Mouse (Mus musculus): ENCODE measurements around the gene Gaa. TPM values are rescaled to one million over a fixed set of nuclear protein-coding genes. Genes with fewer than 3 reads are reported as not detected.
A peak's percentile ranks its signal among the peaks of the same experiment; 100 is the strongest.

Gaa gene
- polyA plus RNA-seq, 1 experiment from 2014 or later, result 30.8 TPM

DNA sequence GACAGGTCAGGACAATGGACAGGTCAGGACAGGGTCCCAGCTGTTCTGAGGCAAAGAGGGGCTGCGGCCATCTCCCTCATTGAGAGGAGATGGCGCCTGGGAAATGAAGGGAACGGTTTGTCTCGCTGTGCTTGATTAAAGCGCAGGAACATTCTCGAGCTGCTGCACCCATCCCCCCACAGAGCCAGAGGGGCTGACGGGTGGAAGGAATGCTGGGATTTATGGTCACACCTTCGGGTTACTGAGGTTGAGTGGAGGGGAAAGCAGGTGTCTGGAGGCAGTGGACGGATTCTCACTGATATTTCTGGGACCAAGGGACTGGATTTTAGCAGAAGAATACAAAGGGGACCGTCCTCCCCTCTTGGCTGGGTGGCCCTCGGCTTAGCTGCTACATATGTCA lies 40.2 kb downstream of the Gaa start:
- no peaks in the 10 kb centered on the region for H3K36me3 ChIP-seq (ENCODE audit: control insufficient read depth, insufficient read depth)
- no peak for ATAC-seq (ENCODE audit: low read depth)
- H3K27me3 ChIP-seq (ENCODE audit: control insufficient read depth, insufficient read depth, low read depth, low read length), result peaks cover 7% of the 10 kb centered on the region; the same call in 1 of the 2 replicates
- no peaks in the 10 kb centered on the region for H3K4me1 ChIP-seq (ENCODE audit: control insufficient read depth, low read depth, low read length)
- no peaks in the 10 kb centered on the region for H3K9me3 ChIP-seq (replicated peaks; ENCODE audit: control insufficient read depth, low read length)
- no peak overlapping the region for H3K4me3 ChIP-seq (ENCODE audit: low read depth, low read length)
- H3K4me2 ChIP-seq (ENCODE audit: low read depth, low read length), result no peak overlapping the region
- WGBS (ENCODE audit: insufficient replicate concordance), result 31% methylated on average over 11 of the region's 11 CpGs
- H3K9ac ChIP-seq (ENCODE audit: low read depth, low read length), result no peak overlapping the region
- no peak overlapping the region for H3K27ac ChIP-seq (ENCODE audit: low read length)

DNA sequence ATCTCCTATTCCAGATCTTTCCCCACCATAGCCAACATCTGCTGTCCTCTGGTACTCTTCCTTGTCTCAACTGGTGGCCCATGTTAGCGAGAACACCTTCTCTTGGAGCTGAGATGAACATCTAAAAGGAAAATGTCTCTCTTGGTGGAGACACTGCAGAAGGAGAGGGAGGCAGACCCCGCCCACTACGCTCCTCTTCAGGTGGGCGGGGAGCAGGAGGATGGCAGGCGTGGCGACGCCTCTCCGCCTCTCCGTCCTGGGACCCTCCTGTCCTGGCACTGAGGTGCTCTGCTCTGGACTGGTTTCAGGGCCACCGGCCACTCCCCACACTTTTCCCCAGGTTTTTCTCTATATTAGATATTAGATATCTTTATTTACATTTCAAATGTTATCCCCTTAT lies 42.9 kb downstream of the Gaa start:
- Histone ChIP-seq H3K36me3 (ENCODE audit: control insufficient read depth, insufficient read depth) (no peaks in the 10 kb centered on the region), H3K27ac (ENCODE audit: low read length) (no peak overlapping the region), H3K4me3 (ENCODE audit: low read depth, low read length) (no peak overlapping the region), H3K4me2 (ENCODE audit: low read depth, low read length) (no peak overlapping the region), H3K27me3 (ENCODE audit: control insufficient read depth, insufficient read depth, low read depth, low read length) (peaks cover 7% of the 10 kb centered on the region; the same call in 1 of the 2 replicates), H3K9me3 (replicated peaks; ENCODE audit: control insufficient read depth, low read length) (no peaks in the 10 kb centered on the region), H3K4me1 (ENCODE audit: control insufficient read depth, low read depth, low read length) (no peaks in the 10 kb centered on the region), H3K9ac (ENCODE audit: low read depth, low read length) (no peak overlapping the region)
- ATAC-seq (ENCODE audit: low read depth), result no peak
- 15% methylated on average over 10 of the region's 10 CpGs for WGBS (ENCODE audit: insufficient replicate concordance)

DNA sequence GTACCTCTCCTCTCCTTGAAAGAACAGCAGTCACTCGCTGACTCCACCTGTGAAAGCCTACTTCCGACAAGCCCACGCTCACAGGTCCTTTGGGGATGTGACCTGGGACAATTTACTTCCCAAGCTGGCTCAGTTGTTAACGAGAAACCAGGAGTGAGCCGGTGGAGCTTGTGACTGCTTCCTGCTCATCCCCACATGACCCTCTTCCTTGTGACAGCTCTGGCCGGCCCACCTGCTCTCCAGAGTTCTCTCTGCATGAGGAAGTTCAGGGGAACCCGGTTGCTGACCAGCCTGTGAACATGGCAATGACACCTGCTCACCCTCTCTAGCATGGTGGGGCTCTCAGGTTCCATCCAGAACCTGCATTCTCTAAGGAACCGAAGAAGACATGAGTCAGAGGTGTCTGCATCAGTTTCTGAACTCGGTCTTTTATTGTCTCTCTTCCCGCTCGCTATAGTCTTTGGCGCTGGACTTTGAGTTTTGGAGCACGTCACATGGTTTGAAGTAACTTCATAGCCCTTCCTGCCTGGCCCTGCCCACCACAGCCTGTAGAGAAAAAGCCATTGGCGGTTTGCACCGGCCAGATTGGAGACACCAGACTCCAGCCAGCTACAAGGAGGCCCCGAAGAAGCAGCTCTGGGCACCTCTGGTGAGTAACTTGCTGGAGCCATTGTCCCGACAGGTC lies 46.7 kb downstream of the Gaa start:
- peak overlapping the region; percentile 17; the same call in 1 of the 2 replicates for H3K4me2 ChIP-seq (ENCODE audit: low read depth, low read length)
- H3K9me3 ChIP-seq (replicated peaks; ENCODE audit: control insufficient read depth, low read length), result no peaks in the 10 kb centered on the region
- WGBS (ENCODE audit: insufficient replicate concordance), result 45% methylated on average over 17 of the region's 17 CpGs
- no peak overlapping the region for H3K4me3 ChIP-seq (ENCODE audit: low read depth, low read length)
- H3K4me1 ChIP-seq (ENCODE audit: control insufficient read depth, low read depth, low read length), result no peaks in the 10 kb centered on the region
- H3K36me3 ChIP-seq (ENCODE audit: control insufficient read depth, insufficient read depth), result no peaks in the 10 kb centered on the region
- no peak overlapping the region for H3K27ac ChIP-seq (ENCODE audit: low read length)
- H3K9ac ChIP-seq (ENCODE audit: low read depth, low read length), result peak overlapping the region; percentile 15; the same call in 1 of the 2 replicates
- 0 out of 2 replicates have a peak, but pooled peaks have one; percentile 41 for ATAC-seq (ENCODE audit: low read depth)
- peaks cover 5% of the 10 kb centered on the region; the same call in 1 of the 2 replicates for H3K27me3 ChIP-seq (ENCODE audit: control insufficient read depth, insufficient read depth, low read depth, low read length)

DNA sequence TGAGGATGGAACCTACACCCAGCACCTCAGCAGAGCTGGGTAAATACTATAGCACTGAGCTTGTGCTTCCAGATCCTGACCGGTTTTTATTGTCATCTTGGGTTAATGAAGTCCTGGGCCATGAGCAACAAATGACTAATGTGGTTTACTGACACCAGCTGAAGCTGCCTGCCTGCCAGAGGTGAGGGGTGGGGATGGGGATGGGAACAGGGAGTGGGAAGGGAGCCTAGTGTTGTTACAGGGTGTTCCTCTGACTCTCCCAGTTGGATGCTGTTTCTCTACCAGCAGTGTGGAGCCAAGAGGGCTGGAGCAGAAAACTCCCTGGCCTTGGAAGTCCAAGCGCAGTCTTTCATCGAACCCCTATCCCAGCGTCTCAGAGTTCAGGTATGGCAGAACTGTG lies 49.0 kb downstream of the Gaa start:
- Histone ChIP-seq H3K27ac (ENCODE audit: low read length) (no peak overlapping the region), H3K4me1 (ENCODE audit: control insufficient read depth, low read depth, low read length) (no peaks in the 10 kb centered on the region), H3K9ac (ENCODE audit: low read depth, low read length) (no peak overlapping the region), H3K9me3 (replicated peaks; ENCODE audit: control insufficient read depth, low read length) (no peaks in the 10 kb centered on the region), H3K4me2 (ENCODE audit: low read depth, low read length) (no peak overlapping the region), H3K4me3 (ENCODE audit: low read depth, low read length) (no peak overlapping the region), H3K27me3 (ENCODE audit: control insufficient read depth, insufficient read depth, low read depth, low read length) (no peaks in the 10 kb centered on the region), H3K36me3 (ENCODE audit: control insufficient read depth, insufficient read depth) (no peaks in the 10 kb centered on the region)
- 78% methylated on average over 4 of the region's 4 CpGs for WGBS (ENCODE audit: insufficient replicate concordance)
- ATAC-seq (ENCODE audit: low read depth), result no peak

DNA sequence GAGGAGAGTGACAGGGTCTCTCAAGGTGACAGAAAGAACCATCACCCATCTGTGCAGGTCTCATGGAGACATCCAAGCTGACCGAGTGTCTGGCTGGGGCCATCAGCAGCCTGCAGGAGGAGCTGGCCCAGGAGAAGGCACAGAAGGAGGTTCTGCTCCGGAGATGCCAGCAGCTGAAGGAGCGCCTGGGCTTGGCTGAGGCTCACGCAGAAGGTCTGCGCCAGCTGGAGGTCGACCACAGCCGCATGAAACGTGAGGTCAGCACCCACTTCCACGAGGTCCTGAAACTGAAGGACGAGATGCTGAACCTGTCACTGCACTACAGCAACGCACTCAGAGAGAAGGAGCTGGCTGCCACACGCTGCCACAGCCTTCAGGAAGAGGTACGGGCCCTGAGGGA lies 54.8 kb downstream of the Gaa start:
- WGBS (ENCODE audit: insufficient replicate concordance), result 58% methylated on average over 13 of the region's 13 CpGs
- no peak overlapping the region for H3K9ac ChIP-seq (ENCODE audit: low read depth, low read length)
- H3K36me3 ChIP-seq (ENCODE audit: control insufficient read depth, insufficient read depth), result no peaks in the 10 kb centered on the region
- H3K9me3 ChIP-seq (replicated peaks; ENCODE audit: control insufficient read depth, low read length), result no peaks in the 10 kb centered on the region; the same call in 1 of the 2 replicates
- H3K4me3 ChIP-seq (ENCODE audit: low read depth, low read length), result no peak overlapping the region
- no peak overlapping the region for H3K4me2 ChIP-seq (ENCODE audit: low read depth, low read length)
- no peak for ATAC-seq (ENCODE audit: low read depth)
- H3K4me1 ChIP-seq (ENCODE audit: control insufficient read depth, low read depth, low read length), result no peaks in the 10 kb centered on the region
- H3K27me3 ChIP-seq (ENCODE audit: control insufficient read depth, insufficient read depth, low read depth, low read length), result no peaks in the 10 kb centered on the region
- no peak overlapping the region for H3K27ac ChIP-seq (ENCODE audit: low read length)

DNA sequence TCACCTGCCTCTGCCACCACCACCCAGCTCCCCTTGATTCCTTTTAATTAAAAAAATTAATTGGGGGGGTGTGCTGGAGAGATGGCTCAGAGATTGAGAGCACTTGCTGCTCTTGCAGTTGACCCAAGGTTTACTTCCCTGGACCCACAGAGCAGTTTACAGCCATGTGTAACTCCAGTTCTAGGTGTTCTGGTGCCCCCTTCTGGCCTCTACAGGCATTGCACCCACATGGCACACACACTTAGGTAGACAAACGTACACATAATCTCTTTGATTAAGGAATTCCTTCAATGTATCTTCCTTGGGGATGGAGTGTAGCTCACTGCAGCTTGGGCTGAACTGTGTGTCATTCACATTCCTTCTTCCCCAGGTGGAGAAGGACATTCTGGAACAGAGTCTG lies 57.4 kb downstream of the Gaa start:
- 63% methylated on average over 1 of the region's 1 CpGs for WGBS (ENCODE audit: insufficient replicate concordance)

DNA sequence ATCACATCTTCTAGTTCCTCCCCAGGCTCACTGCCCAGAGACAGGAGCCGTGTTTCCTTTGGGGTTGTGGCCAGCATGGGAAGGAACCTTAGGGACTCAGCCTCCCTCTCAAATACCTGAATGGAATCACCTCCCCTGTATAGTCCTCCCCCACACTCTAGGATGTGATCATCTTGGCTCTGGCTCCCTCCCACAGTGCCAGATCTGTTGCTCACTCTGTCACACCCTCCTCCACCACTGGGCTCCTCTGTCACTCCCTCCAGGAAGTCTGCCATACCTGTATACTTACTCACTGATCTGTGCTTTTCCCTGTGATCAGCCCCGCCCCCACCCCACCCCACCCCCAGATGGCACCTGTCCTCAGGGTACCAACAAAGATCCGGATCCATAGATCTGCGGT lies 62.9 kb downstream of the Gaa start:
- Histone ChIP-seq H3K9ac (ENCODE audit: low read depth, low read length) (no peak overlapping the region), H3K4me2 (ENCODE audit: low read depth, low read length) (no peak overlapping the region), H3K36me3 (ENCODE audit: control insufficient read depth, insufficient read depth) (no peaks in the 10 kb centered on the region), H3K4me3 (ENCODE audit: low read depth, low read length) (no peak overlapping the region), H3K27me3 (ENCODE audit: control insufficient read depth, insufficient read depth, low read depth, low read length) (peaks cover 6% of the 10 kb centered on the region; the same call in 1 of the 2 replicates), H3K4me1 (ENCODE audit: control insufficient read depth, low read depth, low read length) (no peaks in the 10 kb centered on the region), H3K9me3 (replicated peaks; ENCODE audit: control insufficient read depth, low read length) (no peaks in the 10 kb centered on the region), H3K27ac (ENCODE audit: low read length) (no peak overlapping the region)
- no peak for ATAC-seq (ENCODE audit: low read depth)
- WGBS (ENCODE audit: insufficient replicate concordance), result 55% methylated on average over 4 of the region's 4 CpGs

More for the DNA sequence above, 57.4 kb downstream of the Gaa start:
- no peak for ATAC-seq (ENCODE audit: low read depth)
- Histone ChIP-seq H3K27me3 (ENCODE audit: control insufficient read depth, insufficient read depth, low read depth, low read length) (no peaks in the 10 kb centered on the region), H3K9me3 (replicated peaks; ENCODE audit: control insufficient read depth, low read length) (no peaks in the 10 kb centered on the region; the same call in 1 of the 2 replicates), H3K4me1 (ENCODE audit: control insufficient read depth, low read depth, low read length) (no peaks in the 10 kb centered on the region), H3K4me3 (ENCODE audit: low read depth, low read length) (no peak overlapping the region), H3K9ac (ENCODE audit: low read depth, low read length) (no peak overlapping the region), H3K36me3 (ENCODE audit: control insufficient read depth, insufficient read depth) (no peaks in the 10 kb centered on the region), H3K4me2 (ENCODE audit: low read depth, low read length) (no peak overlapping the region), H3K27ac (ENCODE audit: low read length) (no peak overlapping the region)

DNA sequence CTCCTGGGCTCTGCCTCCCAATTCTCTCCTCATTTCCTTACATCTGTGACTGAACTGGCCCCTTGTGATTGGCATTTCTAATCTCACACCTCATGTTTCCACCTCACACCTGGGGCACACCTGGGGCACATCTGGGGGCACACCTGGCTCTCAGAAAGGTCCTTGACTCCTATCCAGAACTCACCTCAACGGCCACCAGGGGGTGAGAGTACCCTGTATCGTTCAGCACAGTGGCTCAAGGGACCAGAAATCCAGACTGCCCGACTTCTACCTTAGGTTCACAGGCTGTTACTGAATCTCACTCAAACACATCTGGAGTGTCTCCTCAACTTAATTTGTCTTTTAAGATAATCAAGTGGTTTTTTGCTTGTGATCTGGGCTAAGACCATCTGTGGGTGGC lies 64.3 kb downstream of the Gaa start:
- Histone ChIP-seq H3K9ac (ENCODE audit: low read depth, low read length) (no peak overlapping the region), H3K27ac (ENCODE audit: low read length) (no peak overlapping the region), H3K9me3 (replicated peaks; ENCODE audit: control insufficient read depth, low read length) (no peaks in the 10 kb centered on the region), H3K27me3 (ENCODE audit: control insufficient read depth, insufficient read depth, low read depth, low read length) (peaks cover 6% of the 10 kb centered on the region; the same call in 1 of the 2 replicates), H3K4me3 (ENCODE audit: low read depth, low read length) (no peak overlapping the region), H3K4me1 (ENCODE audit: control insufficient read depth, low read depth, low read length) (no peaks in the 10 kb centered on the region), H3K36me3 (ENCODE audit: control insufficient read depth, insufficient read depth) (no peaks in the 10 kb centered on the region), H3K4me2 (ENCODE audit: low read depth, low read length) (no peak overlapping the region)
- ATAC-seq (ENCODE audit: low read depth), result no peak
- WGBS (ENCODE audit: insufficient replicate concordance), result 24% methylated on average over 3 of the region's 3 CpGs

Data from liver, embryonic 16.5 days (tissue).